Mouse (Mus musculus) left cerebral cortex, adult 9 months (tissue): ENCODE measurements at regions not wholly inside any gene's neighbourhood (a gene's known extent, or its start where the extent isn't known, plus 50 kb on each side); places are given as distances from the start of the nearest gene placed in this dataset.

Experiments used
- DNase-seq, 2 experiments: peaks; one replicate each; pipeline ENCODE4 v3.0.0; 2022; ENCODE audit warnings: low spot score in 2 of 2

GRCm38 (mm10) chr9:89789926-89790325, 51.7 kb upstream of the Ankrd34c start:
- no peak for DNase-seq

DNA sequence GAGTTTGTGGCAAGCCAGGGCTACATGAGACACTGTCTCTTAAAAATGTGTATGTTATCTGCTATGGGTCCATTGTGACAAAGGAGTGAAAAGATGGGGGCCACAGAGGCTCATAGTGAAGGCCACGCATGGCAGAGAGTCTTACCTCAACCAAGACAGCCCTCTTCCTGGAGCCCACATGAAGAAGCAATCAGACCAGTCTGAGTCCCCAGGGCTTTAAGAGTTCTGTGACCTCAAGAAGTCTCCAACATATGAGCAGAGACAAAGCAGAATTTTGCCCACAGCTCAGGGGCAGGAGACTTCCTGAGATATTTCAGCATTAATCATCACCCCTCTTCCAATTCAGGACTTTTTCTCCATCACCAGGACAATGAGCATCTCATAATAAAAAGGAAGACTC, 50.4 kb upstream of the Ankrd34c start:
- DNase-seq, result no peak
